Mouse (Mus musculus) hematopoietic multipotent progenitor cell, adult 10-12 weeks (in vitro differentiated cells): ENCODE measurements around the gene Macrod1. TPM values are rescaled to one million over a fixed set of nuclear protein-coding genes. Genes with fewer than 3 reads are reported as not detected.

Experiments used
- polyA plus RNA-seq: library from polyadenylated mRNA; stranded (reverse); fragments of >175 nt; gene quantifications from 2 replicates; pipeline ENCODE4 v1.2.3, GENCODE M21; 2012; ENCODE audit warnings: low replicate concordance

Gene Macrod1
- 16.2 and 22.9 TPM in 2 replicates for polyA plus RNA-seq

GRCm38 (mm10) chr19:7056248-7057087 is at the start of gene Macrod1:
Macrod1 (plus strand) TSS chr19:7056810.

GRCm38 (mm10) chr19:7019191-7019590 is 37.4 kb upstream of the Macrod1 start, which contains the start of gene Fermt3:
Fermt3 (minus strand) TSS chr19:7019469.

DNA sequence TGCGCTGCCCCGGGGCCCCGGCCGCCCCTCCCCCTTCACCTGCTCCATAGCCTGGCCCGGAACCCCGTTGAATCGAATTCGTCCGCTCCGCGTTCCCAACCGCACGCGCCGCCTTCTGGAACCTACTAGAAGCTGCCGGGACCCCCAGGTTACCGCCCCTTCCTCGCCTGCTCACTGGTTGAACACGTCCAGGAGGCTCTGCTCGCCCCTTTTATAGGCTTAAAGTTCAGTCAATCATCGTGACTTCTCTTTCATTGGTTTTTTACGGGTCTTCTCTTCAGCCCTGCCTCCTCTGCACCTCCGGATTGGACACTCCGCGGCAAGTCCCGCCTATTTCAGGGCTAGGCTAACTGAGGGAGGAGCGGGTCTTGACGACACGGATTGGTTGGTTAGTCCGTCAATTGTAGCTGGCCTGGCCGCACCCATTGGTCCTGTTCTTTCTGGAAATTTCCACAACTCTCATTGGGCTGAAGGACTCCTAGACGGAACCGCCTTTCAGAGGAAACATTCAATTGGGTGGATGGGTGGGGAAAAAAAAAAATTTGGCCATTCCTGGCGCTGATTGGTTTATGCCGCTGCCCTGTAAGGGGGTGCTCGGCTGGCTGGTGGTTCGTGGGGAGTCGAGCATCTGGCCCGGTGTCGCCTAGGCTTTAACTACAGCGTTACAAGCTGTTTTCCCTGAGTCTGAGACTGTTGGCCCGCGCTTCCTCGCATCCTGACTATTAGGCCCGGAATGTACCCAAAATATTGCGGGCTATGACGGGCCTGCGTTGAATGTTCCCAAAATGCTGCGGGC is 16.6 kb upstream of the Macrod1 start, which contains the start of gene Stip1:
TSS of gene Stip1 (minus strand) at position 127 of the 796 bp plus-strand sequence.

DNA sequence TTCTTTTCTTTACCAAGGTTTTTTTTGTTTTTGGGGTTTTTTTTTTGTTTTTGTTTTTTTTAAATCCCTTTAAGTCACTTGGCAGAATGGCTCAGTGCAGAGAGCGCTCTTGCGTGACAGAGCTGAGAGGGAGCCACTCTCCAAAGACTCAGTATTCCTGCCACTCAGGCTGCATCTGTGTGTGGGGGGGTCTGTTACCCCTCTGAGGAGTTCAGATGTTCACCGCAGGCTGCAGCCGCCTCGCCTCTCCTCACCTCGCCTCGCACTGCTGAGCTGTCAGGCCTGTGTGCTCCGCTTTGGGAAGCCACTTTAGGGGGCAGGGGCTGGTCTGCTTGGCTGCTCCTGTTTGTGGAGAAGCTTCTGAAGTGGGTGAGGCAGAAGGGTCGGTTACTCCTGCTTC is 48.9 kb downstream of the Macrod1 start, which contains the start of gene Flrt1:
TSS of gene Flrt1 (minus strand) at position 186 of the 400 bp plus-strand sequence.

GRCm38 (mm10) chr19:7205753-7206736 is 149.4 kb downstream of the Macrod1 start, which contains the start of gene Otub1:
Otub1 (minus strand) TSS chr19:7206316.

GRCm38 (mm10) chr19:7217162-7217925 is 160.7 kb downstream of the Macrod1 start, which contains the start of gene Cox8a:
Cox8a (minus strand) TSS chr19:7217616.

DNA sequence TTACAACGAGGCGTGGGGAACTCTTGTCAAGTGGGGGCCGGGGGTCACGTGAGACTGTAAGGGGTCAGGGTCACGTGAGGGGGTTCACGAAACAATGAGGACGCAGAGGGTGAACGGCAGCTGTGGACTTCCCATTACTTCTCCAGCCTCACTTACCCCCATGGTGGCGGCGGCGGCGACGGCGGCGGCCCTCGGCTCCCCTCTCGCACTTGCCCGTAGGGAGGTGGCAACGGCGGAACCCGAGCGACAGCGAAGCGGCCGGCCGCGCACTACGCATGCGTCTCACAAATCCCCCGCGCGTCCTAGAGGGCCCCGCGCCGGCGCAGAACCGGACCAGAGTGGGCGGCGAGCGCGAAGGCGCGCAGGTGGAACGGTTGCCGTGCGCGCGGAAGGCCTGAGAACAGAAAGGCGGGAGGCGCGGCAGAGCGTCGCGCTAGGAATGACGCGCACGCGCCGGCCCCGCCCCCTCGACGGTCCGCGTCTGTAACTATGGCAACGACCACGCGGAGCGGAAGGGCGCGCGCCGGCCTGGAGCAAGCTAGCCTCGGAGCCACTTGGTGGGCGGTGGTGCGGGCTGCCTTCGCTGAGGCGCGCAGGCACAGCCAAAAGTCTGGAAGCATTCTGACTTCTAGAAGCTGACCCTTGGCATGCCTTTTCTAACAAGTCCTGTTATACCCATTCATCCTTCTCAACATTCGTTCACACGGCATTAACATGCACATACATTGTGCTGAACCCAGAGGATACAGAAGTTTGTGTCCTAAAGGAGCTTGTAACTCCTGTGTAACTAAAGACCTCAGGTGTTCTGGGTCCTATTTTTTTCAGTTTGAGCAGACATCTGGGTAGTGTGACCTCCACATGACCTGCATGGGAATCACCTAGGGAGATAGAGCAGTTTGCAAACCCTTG is 184.4 kb downstream of the Macrod1 start, which contains the start of gene Naa40:
TSS of gene Naa40 (minus strand) at position 402 of the 909 bp plus-strand sequence.

Other genes with a start within 250 kb of the Macrod1 start
- gene Rps6ka4, start 216.2 kb upstream of the Macrod1 start, polyA plus RNA-seq = 45.5 and 86.2 TPM in 2 replicates
- 58.3 and 173 TPM in 2 replicates for gene Ccdc88b, start 198.6 kb upstream of the Macrod1 start, polyA plus RNA-seq
- gene Trmt112, start 147.1 kb upstream of the Macrod1 start, polyA plus RNA-seq = 109 and 179 TPM in 2 replicates
- 235 and 243 TPM in 2 replicates for gene Prdx5, start 146.7 kb upstream of the Macrod1 start, polyA plus RNA-seq
- 85.7 and 188 TPM in 2 replicates for gene Esrra, start 135.0 kb upstream of the Macrod1 start, polyA plus RNA-seq
- gene Catsperz, start 131.4 kb upstream of the Macrod1 start, polyA plus RNA-seq = 0.13 TPM in 1 of 2 replicates, not detected in the other
- gene Kcnk4, start 122.3 kb upstream of the Macrod1 start, polyA plus RNA-seq = not detected in 2 replicates
- gene Bad, start 114.9 kb upstream of the Macrod1 start, polyA plus RNA-seq = 51.8 and 69.7 TPM in 2 replicates
- 64.1 and 122 TPM in 2 replicates for gene Gpr137, start 114.3 kb upstream of the Macrod1 start, polyA plus RNA-seq
- 184 and 260 TPM in 2 replicates for gene Ppp1r14b, start 81.8 kb upstream of the Macrod1 start, polyA plus RNA-seq
- gene Plcb3, start 80.3 kb upstream of the Macrod1 start, polyA plus RNA-seq = 19.1 and 35.7 TPM in 2 replicates
- 149 and 301 TPM in 2 replicates for gene Fkbp2, start 76.3 kb upstream of the Macrod1 start, polyA plus RNA-seq
- 55.0 and 101 TPM in 2 replicates for gene Vegfb, start 69.2 kb upstream of the Macrod1 start, polyA plus RNA-seq
- gene Dnajc4, start 64.2 kb upstream of the Macrod1 start, polyA plus RNA-seq = 38.4 and 52.0 TPM in 2 replicates
- 15.5 and 16.2 TPM in 2 replicates for gene Nudt22, start 60.7 kb upstream of the Macrod1 start, polyA plus RNA-seq
- 3.4 and 3.5 TPM in 2 replicates for gene Trpt1, start 60.7 kb upstream of the Macrod1 start, polyA plus RNA-seq
- gene Fermt3, start 37.3 kb upstream of the Macrod1 start, polyA plus RNA-seq = 376 and 794 TPM in 2 replicates
- gene Stip1, start 16.8 kb upstream of the Macrod1 start, polyA plus RNA-seq = 21.6 and 62.7 TPM in 2 replicates
- 0.04 TPM in 1 of 2 replicates, not detected in the other for gene Flrt1, start 48.9 kb downstream of the Macrod1 start, polyA plus RNA-seq
- 110 and 111 TPM in 2 replicates for gene Otub1, start 149.5 kb downstream of the Macrod1 start, polyA plus RNA-seq
- gene Cox8a, start 160.8 kb downstream of the Macrod1 start, polyA plus RNA-seq = 209 and 282 TPM in 2 replicates
- 31.1 and 36.7 TPM in 2 replicates for gene Naa40, start 184.4 kb downstream of the Macrod1 start, polyA plus RNA-seq
- 3.4 and 7.2 TPM in 2 replicates for gene Rcor2, start 210.5 kb downstream of the Macrod1 start, polyA plus RNA-seq